Mouse (Mus musculus): ENCODE measurements around the gene Mief2.

- TF ChIP-seq CTCF (IDR thresholded peaks at IDR 0.05; ENCODE audit: low read depth) (no peak), EP300 (IDR thresholded peaks at IDR 0.05; ENCODE audit: low read depth) (no peak)
Observed at GRCm38 (mm10) chr11:60774158-60774689, 46.0 kb downstream of the Mief2 start.
